Mouse (Mus musculus) stomach, embryonic 16.5 days (tissue): ENCODE measurements around the gene Notch2. TPM values are rescaled to one million over a fixed set of nuclear protein-coding genes. Genes with fewer than 3 reads are reported as not detected.

Experiments
- ATAC-seq: fragments of 200-750 bp; cut with Nextera tagmentation; 2 replicates; pipeline ENCODE4 v1.8.0; 2017; ENCODE audit warnings: moderate number of reproducible peaks, moderate TSS enrichment; ENCODE audit not compliant: insufficient read depth, low FRiP score
- H3K27ac ChIP-seq: fragments of 300-500 bp; sonication (generic); 2 replicates; pipeline ENCODE4 v1.5.1; 2014; ENCODE audit warnings: low read length
- H3K27me3 ChIP-seq: fragments of 300-500 bp; sonication (generic); 2 replicates; pipeline ENCODE4 v1.6.1; 2014; ENCODE audit warnings: low read length, control low read depth, mixed read lengths; ENCODE audit not compliant: control insufficient read depth, insufficient read depth
- H3K36me3 ChIP-seq: fragments of 300-500 bp; sonication (generic); 2 replicates; pipeline ENCODE4 v1.6.1; 2014; ENCODE audit warnings: low read length; ENCODE audit not compliant: control insufficient read depth, insufficient read depth
- H3K4me1 ChIP-seq: fragments of 300-500 bp; sonication (generic); 2 replicates; pipeline ENCODE4 v1.6.1; 2014; ENCODE audit warnings: low read length, control low read depth, mixed read lengths; ENCODE audit not compliant: control insufficient read depth, insufficient read depth
- H3K4me2 ChIP-seq: fragments of 300-500 bp; sonication (generic); 2 replicates; pipeline ENCODE4 v1.6.1; 2014; ENCODE audit warnings: low read depth, low read length, mixed read lengths
- H3K4me3 ChIP-seq: fragments of 300-500 bp; sonication (generic); replicated peaks from 2 replicates; pipeline ENCODE4 v1.5.1; 2014; ENCODE audit warnings: mild to moderate bottlenecking, low read length
- H3K9ac ChIP-seq: fragments of 300-500 bp; sonication (generic); 2 replicates; pipeline ENCODE4 v1.6.1; 2014; ENCODE audit warnings: low read length
- H3K9me3 ChIP-seq: fragments of 300-500 bp; sonication (generic); replicated peaks from 2 replicates; pipeline ENCODE4 v1.6.1; 2016; ENCODE audit warnings: low read length, control low read depth; ENCODE audit not compliant: control insufficient read depth
- WGBS: fragments of 180-500 bp; shearing (Covaris S2); extraction: QIAGEN DNeasy Blood & Tissue Kit; methylation state at CpG from one replicate; pipeline ENCODE4 v1.1.7; 2014; 5-methylcytosine and 5-hydroxymethylcytosine counted together
- polyA plus RNA-seq: library from polyadenylated mRNA; unstranded; fragments of >200 nt; fragmentation: Nextera tagmentation; extraction: Ambion mirVana; gene quantifications from 2 replicates; pipeline ENCODE4 v1.2.1, GENCODE M21; 2015

The Notch2 gene
- polyA plus RNA-seq, 1 experiment from 2014 or later, result 23.6 TPM

DNA sequence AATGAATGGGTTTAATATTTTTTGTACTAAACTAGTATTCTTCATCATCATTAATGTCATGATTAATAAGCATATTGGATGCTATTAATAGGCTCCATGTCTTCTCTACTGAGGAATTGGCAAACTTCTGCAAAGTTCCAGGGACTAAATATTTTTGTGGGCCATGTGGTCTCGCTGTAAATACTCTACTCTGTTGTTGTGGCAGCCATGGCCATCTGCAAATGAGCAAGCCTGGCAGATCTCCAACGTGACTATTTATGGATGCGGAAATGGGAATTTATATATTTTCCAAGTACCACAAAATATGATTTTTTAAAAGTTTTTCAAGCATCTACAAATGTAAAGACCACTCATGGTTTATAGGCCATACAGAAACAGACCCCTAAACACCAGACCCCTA lies 54.1 kb downstream of the Notch2 start:
- Histone ChIP-seq H3K4me2 (no peak overlapping the region), H3K4me3 (no peak overlapping the region), H3K4me1 (peaks cover 34% of the 10 kb centered on the region), H3K36me3 (0 out of 2 replicates have a peak, but pooled peaks cover 3% of the 10 kb centered on the region), H3K9ac (no peak overlapping the region), H3K27me3 (no peaks in the 10 kb centered on the region), H3K27ac (peak overlapping the region; percentile 66; the same call in 1 of the 2 replicates), H3K9me3 (no peaks in the 10 kb centered on the region)
- no peak for ATAC-seq
- WGBS, result 44% methylated on average over 3 of the region's 3 CpGs

DNA sequence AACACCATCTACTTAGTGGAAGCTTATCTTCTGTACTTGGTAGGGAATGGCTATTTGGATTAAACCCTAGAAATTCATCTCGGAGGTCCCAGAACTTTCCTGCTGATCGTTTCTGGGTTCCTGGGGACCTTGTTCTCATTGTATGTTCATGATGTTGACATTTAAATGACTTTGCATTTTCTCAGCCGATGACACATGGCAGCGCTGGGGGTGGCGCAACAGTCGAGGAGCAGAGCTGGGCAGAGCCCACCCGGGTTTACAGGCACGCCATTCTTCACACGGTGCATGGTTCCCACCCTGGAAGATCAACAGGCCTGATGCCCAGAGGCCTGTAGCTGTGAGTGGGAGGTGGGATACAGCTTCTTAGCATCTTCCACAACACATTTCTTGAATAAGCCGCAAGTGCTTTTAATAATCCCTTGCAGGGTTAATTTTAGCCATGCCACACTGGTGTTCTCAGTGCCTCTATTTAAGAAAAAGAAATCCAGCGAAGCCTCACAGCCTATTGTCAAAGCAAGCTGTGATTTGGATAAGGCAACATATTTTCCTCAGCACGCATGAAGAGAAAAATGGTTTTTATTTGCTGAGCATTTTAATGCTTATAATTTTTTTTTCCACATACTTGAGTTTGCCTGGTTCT lies 54.6 kb downstream of the Notch2 start:
- H3K4me2 ChIP-seq, result no peak overlapping the region
- peaks cover 29% of the 10 kb centered on the region for H3K4me1 ChIP-seq
- no peaks in the 10 kb centered on the region for H3K9me3 ChIP-seq
- no peak overlapping the region for H3K4me3 ChIP-seq
- H3K9ac ChIP-seq, result no peak overlapping the region
- 68% methylated on average over 12 of the region's 12 CpGs for WGBS
- H3K36me3 ChIP-seq, result 0 out of 2 replicates have a peak, but pooled peaks cover 7% of the 10 kb centered on the region
- ATAC-seq, result no peak
- H3K27me3 ChIP-seq, result no peaks in the 10 kb centered on the region
- peak overlapping the region; percentile 66; the same call in 1 of the 2 replicates for H3K27ac ChIP-seq

DNA sequence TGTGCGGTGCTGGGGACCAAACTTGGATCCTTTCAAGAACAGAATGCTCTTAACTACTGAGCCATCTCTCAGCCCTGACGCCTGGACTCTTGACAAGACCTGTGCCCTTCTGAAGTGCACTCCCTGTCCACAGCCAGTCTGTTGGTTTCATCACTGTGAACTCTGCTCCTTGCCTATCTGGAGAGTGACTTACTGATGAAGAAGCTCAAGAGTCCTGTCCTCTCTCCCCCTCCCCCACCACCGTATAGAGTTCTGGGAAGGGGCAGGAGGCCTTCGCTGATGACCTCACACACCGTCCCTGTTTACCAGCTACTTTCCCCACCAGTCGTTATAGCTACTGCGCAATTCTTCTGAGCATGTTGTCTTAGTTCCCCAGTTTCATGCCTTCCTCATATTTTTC lies 55.8 kb downstream of the Notch2 start:
- no peaks in the 10 kb centered on the region for H3K9me3 ChIP-seq
- 0 out of 2 replicates have a peak, but pooled peaks have one; percentile 9 for ATAC-seq
- H3K9ac ChIP-seq, result no peak overlapping the region
- no peak overlapping the region for H3K27ac ChIP-seq
- no peaks in the 10 kb centered on the region for H3K27me3 ChIP-seq
- no peak overlapping the region for H3K4me3 ChIP-seq
- WGBS, result 71% methylated on average over 7 of the region's 7 CpGs
- 0 out of 2 replicates have a peak, but pooled peaks cover 11% of the 10 kb centered on the region for H3K36me3 ChIP-seq
- H3K4me1 ChIP-seq, result peaks cover 17% of the 10 kb centered on the region
- H3K4me2 ChIP-seq, result no peak overlapping the region

DNA sequence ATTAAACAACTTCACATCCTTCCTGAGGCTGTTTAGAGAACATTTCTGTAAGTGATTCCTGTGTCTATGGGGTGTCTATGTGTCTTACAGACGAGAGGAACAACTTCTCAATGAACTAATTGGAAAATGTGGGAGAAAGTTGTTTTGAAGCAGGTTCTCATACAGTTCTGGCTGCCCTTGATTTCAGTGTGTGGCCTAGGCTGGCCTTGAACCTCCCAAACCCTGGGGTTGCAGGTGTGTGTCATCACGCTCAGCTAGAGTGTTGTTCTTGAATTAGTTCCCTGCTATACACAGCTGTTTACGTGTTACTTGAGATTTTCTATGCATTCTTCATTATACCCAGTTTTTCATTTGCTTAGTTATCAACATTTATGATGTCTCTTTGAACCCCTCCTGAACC lies 56.5 kb downstream of the Notch2 start:
- Histone ChIP-seq H3K4me1 (peaks cover 12% of the 10 kb centered on the region), H3K4me2 (no peak overlapping the region), H3K27me3 (no peaks in the 10 kb centered on the region), H3K9ac (no peak overlapping the region), H3K27ac (no peak overlapping the region), H3K9me3 (no peaks in the 10 kb centered on the region), H3K36me3 (0 out of 2 replicates have a peak, but pooled peaks cover 11% of the 10 kb centered on the region), H3K4me3 (no peak overlapping the region)
- WGBS, result 76% methylated on average over 3 of the region's 3 CpGs
- ATAC-seq, result no peak

DNA sequence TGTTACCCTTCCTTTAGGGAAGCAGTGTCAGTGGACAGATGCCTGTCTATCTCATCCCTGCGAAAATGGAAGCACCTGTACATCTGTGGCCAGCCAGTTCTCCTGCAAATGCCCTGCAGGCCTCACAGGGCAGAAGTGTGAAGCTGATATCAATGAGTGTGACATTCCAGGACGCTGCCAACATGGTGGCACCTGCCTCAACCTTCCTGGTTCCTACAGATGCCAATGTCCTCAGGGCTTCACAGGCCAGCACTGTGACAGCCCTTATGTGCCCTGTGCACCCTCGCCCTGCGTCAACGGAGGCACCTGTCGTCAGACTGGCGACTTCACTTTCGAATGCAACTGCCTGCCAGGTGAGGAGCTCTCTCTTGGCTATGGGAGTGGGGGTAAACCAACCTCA lies 59.2 kb downstream of the Notch2 start:
- H3K4me3 ChIP-seq, result no peak overlapping the region
- no peaks in the 10 kb centered on the region for H3K9me3 ChIP-seq
- ATAC-seq, result no peak
- no peaks in the 10 kb centered on the region for H3K27me3 ChIP-seq
- H3K4me1 ChIP-seq, result peaks cover 8% of the 10 kb centered on the region
- H3K4me2 ChIP-seq, result no peak overlapping the region
- H3K27ac ChIP-seq, result no peak overlapping the region
- H3K9ac ChIP-seq, result no peak overlapping the region
- H3K36me3 ChIP-seq, result 0 out of 2 replicates have a peak, but pooled peaks cover 11% of the 10 kb centered on the region
- 87% methylated on average over 8 of the region's 8 CpGs for WGBS

DNA sequence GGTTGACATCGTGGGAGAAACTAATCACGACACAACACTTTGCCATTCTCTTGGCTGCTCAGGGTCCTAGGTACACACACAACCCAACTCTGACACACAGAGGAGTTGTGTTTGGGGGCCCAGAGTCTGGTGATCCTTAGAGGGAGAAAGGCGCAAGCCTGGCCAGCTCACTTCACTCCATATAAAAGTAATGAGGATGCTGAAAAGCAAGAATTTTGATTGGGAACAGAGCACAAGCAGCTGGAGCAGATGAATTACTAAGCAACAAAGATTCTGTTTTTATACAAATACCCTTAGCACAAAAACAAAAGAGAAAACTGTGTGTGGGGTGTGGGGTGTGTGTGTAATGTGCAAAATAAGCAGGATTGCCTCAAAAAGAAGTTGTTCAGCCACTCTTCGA lies 60.2 kb downstream of the Notch2 start:
- 86% methylated on average over 4 of the region's 4 CpGs for WGBS
- Histone ChIP-seq H3K36me3 (0 out of 2 replicates have a peak, but pooled peaks cover 11% of the 10 kb centered on the region), H3K4me3 (no peak overlapping the region), H3K4me2 (no peak overlapping the region), H3K27me3 (no peaks in the 10 kb centered on the region), H3K9ac (no peak overlapping the region), H3K4me1 (no peaks in the 10 kb centered on the region), H3K27ac (no peak overlapping the region), H3K9me3 (no peaks in the 10 kb centered on the region)
- ATAC-seq, result no peak; the same call in 1 of the 2 replicates

DNA sequence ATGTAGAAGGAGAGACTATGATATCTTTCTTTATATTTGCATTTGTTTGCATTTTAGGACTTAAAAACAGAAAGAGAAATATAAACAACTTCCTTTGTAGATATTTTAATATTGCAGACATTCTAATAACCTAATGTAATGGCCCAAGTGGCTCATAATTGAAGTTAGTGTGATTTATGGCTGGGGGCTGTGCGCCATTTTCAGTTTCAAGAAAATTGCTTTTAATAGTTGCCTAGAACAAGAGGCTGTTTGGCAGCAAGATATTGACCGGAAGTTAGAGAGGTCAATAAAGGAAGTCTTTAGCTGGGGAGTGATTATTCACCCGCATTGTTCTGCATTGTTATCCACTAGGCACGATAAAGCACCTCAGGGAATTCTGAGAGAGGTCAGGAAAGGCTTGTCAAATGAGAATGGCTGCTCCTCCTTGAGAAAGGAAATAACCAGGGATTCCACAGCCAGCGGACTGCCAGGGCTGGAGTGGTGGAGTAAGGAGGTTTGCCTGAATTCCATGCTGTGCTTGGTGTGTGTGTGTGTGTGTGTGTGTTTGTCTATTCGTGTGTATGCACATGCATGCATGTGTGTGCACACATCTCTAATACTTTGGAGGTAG lies 61.4 kb downstream of the Notch2 start:
- no peaks in the 10 kb centered on the region for H3K27me3 ChIP-seq
- no peak overlapping the region for H3K9ac ChIP-seq
- H3K27ac ChIP-seq, result no peak overlapping the region
- no peak overlapping the region for H3K4me3 ChIP-seq
- WGBS, result 62% methylated on average over 6 of the region's 6 CpGs
- no peaks in the 10 kb centered on the region for H3K9me3 ChIP-seq
- H3K36me3 ChIP-seq, result 0 out of 2 replicates have a peak, but pooled peaks cover 11% of the 10 kb centered on the region
- no peak for ATAC-seq
- no peaks in the 10 kb centered on the region for H3K4me1 ChIP-seq
- no peak overlapping the region for H3K4me2 ChIP-seq

DNA sequence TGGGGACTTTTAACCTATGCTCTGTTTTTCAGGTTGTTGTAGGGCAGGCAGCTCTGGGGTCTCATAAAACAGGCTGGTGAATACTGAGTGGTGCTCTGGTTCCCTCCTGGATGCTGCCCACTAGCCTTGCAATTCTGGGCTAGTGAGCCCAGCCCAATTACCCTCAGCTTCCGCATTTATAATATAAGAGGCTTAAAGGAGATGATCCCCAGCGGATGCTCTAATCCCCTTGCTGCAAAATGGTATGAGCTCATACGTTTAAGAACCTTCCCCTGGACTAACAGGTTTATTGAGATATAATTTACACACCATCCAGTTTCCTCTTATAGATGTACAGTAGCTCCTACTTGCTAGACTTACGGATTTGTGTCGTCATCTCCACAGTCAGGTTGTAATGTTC lies 64.5 kb downstream of the Notch2 start:
- ATAC-seq, result no peak
- Histone ChIP-seq H3K4me3 (no peak overlapping the region), H3K4me2 (no peak overlapping the region), H3K4me1 (no peaks in the 10 kb centered on the region), H3K36me3 (peaks cover 9% of the 10 kb centered on the region; the same call in 1 of the 2 replicates), H3K27me3 (no peaks in the 10 kb centered on the region), H3K9me3 (no peaks in the 10 kb centered on the region), H3K9ac (no peak overlapping the region), H3K27ac (no peak overlapping the region)
- whole genome bisulfite sequencing, result 90% methylated on average over 5 of the region's 5 CpGs

DNA sequence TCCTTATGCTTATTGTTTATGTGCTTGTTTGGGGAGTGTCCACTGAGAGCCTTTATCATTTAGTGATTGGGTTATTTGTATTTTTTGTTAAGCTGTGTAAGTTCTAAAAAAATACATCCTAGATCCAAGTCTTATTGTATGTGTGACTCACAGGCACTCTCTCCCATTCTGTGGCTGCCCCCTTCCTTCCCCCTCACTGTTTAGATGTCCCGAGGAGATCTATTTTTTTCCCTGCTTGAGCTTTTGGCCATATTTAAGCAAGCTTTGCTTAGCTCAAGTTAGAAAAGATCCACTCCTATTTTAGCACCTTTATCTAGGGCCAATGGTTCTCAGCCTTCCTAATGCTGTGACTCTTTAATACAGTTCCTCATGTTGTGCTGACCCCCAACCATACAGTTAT lies 65.5 kb downstream of the Notch2 start:
- WGBS, result 27% methylated on average over 1 of the region's 1 CpGs
- Histone ChIP-seq H3K4me2 (no peak overlapping the region), H3K27me3 (no peaks in the 10 kb centered on the region), H3K36me3 (peaks cover 8% of the 10 kb centered on the region; the same call in 1 of the 2 replicates), H3K27ac (no peak overlapping the region), H3K4me3 (no peak overlapping the region), H3K4me1 (no peaks in the 10 kb centered on the region), H3K9me3 (no peaks in the 10 kb centered on the region), H3K9ac (no peak overlapping the region)
- no peak for ATAC-seq
